Mouse (Mus musculus) adrenal gland, adult 8-10 months (tissue): ENCODE data around the gene Dmbx1. TPM values are rescaled to one million over a fixed set of nuclear protein-coding genes. Genes with fewer than 3 reads are reported as not detected.
A peak's percentile ranks its signal among the peaks of the same experiment; 100 is the strongest.

Source experiments
- DNase-seq: peaks from one replicate; pipeline ENCODE4 v3.0.0; 2022
- total RNA-seq, 4 experiments: library from RNA; stranded (reverse); gene quantifications; 2 replicates each; pipeline ENCODE4 v1.2.4; 2022

Dmbx1 gene
- total RNA-seq, result not detected

DNA sequence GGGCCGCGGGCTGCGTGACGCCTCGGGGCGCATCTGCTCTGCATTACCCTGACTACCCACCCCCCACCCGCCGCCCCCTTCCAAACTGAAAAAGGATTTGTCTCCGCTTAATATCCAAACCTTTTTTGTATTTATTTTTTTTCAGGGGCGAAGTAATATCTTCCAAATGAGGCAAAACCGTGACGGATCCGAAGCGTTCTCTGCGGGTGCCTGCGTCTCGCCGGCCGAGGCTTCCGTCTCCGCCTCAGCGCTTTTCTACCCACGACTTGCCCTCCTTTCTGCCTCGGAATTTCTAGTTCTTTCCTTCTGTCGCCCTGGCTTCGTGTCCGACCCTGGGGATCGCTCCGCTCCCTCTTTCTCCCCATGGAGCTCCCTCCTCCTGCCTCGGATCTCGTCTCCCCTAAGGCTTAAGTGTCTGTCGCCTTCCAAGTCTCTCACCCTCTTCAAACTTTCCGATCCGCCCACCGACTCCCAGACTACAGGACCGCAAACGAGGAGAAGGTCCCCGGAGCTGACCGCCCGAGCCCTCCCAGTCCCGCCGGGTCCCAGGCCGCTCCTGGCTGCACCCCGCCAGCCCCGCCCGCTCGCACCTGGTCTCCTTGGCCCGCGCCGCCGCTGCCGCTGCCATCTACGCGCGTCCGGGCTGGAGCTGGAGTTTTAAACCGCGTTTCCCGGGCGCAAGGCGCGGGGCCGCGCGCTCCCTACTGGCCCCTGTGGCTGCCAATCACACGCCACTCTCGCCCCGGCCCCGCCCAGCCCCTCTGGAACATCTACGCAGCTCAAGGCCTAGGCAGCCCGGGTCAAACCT lies at the start of gene Dmbx1:
TSS of gene Dmbx1 (minus strand) at position 632 of the 808 bp plus-strand sequence.
- DNase-seq, result no peak

GRCm38 (mm10) chr4:115989382-115989781 lies 49.7 kb upstream of the Dmbx1 start:
- no peak for DNase-seq

DNA sequence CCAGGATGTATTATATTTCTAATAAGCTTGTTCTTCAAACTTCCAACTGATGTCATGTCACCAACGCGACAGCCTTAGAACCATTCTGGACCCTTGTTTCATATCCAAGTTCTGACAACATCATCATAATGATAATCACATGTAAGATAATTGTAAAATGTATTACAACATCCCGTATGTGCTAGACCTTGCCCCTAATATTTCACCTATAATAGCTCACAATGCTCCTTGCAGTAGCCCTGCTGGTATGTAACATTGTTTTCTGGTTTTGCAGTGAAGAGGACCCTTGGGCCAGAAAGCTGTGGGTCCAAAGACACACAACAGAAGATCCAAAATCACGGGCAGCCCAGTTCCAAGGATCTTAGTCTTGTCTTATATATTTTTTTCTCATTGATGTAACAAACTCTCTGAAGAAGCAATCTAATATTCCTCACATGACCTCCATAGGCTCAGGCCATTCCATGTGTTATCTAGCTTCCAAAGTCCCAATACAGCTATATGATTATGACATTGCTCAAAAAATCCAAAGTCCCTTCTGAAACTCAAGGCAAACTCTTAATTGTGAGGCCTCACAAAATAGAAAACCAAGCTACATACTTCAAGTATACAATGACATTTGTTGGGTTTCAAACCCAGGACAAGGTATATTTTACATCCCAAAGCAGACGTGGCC lies 48.3 kb upstream of the Dmbx1 start:
- no peak for DNase-seq

GRCm38 (mm10) chr4:115987436-115987835 lies 47.7 kb upstream of the Dmbx1 start:
- no peak for DNase-seq

DNA sequence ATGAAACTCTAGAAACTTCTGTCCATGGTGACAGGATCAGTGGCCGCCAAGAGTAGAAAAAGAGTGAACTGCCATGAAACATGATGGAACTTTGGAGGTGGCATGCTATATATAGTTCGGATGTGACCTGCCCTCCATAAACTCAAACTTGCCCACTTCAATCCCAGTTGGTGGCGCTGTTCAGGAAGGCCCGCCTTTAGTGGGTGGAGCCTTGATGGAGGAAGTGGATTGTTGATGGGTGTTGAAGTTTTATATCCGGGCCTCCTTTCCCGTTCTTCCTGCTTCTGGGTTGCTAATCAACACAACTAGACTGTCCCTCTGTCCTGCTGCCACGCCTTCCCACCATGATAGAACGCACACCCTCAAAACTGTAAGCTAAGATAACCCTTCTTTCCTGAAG lies 45.2 kb upstream of the Dmbx1 start:
- DNase-seq, result no peak

DNA sequence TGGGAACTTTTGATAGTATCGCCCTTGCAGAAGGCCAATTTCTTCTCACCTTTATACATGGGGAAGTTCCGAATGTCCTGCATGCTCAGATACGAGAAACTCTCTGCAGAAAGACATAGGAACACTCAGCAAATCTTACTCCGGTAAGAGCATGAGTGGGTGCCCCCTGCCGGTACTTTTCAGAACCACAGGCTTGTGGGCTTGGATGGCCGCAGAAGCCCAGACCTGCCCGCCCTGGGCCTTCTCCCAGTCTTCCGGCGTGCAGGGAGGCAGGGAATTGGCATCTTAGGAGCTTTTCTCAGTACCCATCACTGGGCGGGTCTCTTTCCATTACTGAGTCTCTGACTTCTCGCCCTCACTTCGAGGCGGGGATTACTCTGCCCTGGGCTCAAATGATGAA lies 44.4 kb upstream of the Dmbx1 start:
- DNase-seq, result peak; percentile 49

GRCm38 (mm10) chr4:115980676-115981075 lies 41.0 kb upstream of the Dmbx1 start:
- DNase-seq, result no peak

- no peak for DNase-seq
Observed at GRCm38 (mm10) chr4:115979437-115979836, 39.7 kb upstream of the Dmbx1 start.

DNA sequence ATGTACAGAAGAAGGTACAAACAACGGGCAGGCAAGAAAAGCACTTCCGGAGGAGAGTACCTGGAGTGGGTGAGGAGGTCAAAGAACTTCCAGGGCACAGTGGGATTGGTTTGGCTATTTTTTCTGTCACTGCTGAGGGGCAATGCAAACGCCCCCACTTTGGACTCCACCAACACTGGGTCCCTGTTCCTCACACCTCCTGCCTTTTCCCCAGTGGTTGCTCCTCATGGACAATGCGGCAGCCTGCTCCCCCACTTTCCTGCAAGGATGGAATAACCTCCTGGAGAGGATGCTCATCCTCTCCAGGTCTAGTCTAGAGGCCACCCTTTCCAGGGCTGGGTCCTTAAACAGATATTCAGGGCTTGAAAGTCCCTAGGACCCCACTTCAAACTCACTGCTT lies 39.2 kb upstream of the Dmbx1 start:
- DNase-seq, result no peak

DNA sequence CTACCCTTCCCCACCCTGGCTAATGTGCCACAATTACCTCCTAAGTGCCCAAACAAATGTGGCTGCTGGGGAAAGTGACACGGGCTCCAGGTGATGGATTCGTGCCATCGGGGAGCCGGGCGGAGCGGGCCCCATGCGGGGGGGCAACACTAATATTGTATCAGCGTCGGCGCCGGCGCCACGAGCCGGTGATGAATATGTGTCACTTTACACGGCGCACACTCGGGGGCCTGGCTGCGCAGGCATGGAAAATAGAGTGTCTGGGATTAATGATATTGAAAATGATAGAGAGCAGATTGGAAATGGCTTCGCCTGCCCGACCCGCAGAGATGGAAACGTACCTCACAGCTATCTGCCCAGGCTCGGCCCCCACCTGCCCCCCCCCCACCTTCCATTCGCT lies 32.8 kb upstream of the Dmbx1 start:
- DNase-seq, result no peak

DNA sequence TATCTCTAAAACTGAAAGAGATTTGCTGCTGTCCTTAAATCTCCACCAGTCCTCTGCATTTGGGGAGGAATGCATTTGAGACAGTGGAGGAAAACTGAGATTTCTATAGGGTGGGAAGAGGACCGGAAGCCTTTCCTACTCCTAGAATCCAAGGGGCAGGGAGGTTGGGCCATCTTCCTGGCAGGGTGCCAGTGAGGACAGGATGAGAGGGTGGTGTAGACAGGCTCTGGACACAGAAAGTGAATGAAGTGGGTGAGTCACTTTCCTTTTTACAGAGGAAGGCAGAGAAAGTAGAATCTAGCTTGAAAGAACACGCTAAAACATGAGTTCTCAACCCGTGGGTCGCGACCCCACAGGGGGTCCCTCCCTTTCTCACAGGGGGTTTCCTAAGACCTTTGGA lies 24.7 kb upstream of the Dmbx1 start:
- no peak for DNase-seq

DNA sequence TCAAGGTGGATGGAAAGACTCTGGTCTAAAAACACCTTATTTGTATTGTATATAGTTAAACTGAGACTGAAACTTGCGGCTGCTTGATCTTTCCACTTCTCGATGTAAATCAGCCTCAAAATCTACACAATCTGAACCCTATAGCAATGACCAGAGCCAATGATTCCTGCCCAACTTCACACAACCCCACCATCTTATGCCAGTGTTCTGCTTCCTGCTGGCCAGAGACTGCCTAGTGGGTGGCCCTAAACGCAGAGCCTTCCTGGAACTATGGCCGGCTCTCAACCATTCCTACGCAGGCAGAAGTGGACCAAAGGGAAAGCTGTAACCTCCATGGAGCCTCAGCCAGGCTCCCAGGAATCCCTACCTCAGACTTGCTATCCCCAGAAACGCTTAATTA lies 24.0 kb upstream of the Dmbx1 start:
- DNase-seq, result no peak

DNA sequence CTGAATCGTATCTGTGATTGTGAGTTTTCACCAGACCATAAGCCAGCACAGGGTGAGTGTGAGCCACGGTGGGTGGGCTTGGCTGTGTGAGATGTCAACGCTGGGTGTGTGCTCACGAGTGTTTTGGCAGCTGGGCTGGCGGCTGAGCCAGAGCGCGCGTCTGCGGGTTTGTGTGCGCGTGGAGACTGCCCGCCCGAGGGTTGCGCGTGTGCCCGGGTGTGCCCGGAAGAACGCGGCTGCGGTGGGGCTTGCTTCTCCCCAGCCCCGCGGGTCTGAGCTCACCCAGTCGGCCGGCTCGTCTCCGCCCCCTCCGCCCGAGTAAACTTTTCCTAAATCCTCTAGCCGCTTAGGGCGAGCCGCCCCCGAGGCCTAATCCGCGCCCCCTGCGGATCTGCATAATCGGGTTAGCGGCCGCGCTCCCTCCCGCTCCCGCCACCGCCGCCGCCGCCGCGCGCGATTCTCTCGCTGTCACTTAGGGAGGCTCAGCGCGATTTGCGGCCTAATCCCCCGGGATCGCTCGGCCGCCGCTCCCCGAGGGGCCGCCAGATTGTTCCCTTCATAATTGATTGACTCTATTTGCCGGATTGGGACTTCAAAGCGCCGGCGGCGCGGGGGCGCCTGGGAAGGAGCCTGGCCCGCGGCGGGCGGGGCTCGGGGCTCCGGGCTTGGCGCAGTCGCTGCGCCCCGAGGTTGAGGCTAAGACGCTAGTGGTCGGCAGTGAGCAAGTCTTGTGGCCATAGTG lies 23.1 kb upstream of the Dmbx1 start:
- no peak for DNase-seq

DNA sequence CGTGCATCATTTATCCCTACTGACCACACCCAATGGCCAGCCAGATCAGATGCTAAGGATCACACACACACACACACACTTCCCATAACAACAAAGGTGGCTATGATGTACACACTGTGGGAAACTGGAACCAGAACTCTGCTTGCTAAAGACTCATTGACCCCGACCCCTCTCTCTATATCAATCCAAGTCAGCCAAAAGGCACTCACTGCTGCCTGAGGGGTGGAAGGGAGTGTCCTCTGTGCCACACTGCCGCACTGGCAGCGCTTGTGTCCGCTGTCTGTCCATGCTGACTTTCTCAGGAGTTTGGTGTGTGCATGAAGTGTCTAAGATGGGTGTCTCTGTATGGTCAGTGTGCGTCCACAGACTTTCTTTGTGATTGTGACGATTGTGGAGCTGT lies 22.3 kb upstream of the Dmbx1 start:
- no peak for DNase-seq

DNA sequence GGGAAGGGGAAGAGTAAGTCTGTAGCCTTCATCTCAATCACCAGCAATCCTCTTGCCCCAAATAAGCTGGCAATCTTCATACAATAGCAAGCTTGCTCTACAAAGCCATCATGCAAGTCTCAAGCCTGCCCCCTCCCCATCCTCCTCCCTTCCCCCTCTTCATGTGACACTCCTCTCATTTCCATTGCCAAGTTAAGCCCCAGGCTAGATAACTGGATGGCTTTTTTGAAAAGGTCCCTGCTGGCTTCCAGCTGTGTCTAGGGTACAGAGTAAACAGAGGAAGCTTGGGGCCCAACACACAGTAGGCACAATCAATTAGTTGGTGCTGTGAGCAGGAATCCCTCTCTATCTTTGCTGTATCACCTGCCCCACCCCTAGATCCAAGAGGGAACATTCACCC lies 19.8 kb upstream of the Dmbx1 start:
- DNase-seq, result no peak

DNA sequence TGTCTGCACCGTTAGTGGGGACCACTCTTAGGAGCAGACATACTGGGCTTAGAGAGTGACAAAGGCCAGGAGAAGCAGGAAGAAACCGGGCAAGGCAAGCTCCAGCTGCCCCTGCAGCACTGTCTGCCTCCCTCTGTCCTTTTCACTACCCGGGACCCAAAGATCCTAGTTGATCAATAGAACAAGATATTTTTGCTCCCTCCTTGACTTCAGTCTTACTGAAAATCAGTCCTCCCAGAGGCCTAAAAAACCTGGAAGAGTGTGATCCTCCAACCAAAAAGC lies 15.7 kb upstream of the Dmbx1 start:
- DNase-seq, result no peak

GRCm38 (mm10) chr4:115954656-115955493 lies 15.1 kb upstream of the Dmbx1 start:
- no peak for DNase-seq

DNA sequence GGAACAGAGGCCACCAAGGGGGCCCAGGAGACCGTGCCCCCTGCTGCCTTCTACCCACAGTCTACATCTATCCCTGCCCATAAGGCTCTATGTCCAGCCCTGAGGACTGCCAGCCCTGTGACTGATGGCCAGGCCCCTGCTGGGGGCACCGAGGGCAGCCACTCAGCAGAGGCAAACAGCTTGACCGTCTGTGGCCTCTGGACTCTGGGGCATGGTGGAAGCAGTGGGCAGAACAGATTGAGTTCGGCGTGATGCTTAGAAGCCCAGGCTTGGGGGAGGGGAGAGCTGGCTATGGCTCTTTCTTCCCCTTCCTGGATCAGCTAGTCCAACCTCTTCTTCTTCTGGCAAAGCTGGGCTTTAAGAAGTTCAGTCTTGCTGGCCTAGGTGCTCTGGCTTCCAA lies 13.8 kb upstream of the Dmbx1 start:
- no peak for DNase-seq

DNA sequence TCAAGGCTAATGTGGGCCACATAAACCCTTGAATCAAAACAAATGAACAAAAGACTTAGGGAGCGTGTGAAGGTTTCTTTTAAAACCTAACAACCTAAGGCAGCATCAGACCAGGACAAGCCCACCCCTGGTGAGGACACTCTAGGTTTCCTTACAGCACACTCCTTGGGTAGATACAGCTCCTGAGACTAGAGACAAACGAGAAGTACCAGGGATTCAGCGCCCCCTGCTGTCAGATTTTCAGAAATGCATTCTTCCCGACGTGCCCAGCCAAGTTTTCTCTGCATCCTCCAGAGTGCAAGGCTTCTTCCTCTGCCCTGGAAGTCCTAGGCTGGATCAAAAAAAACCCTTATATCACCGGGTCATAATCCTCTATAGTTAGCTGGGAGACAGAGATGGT lies 13.0 kb upstream of the Dmbx1 start:
- DNase-seq, result peak; percentile 19

GRCm38 (mm10) chr4:115943669-115944314 lies 4.1 kb upstream of the Dmbx1 start:
- DNase-seq, result no peak

DNA sequence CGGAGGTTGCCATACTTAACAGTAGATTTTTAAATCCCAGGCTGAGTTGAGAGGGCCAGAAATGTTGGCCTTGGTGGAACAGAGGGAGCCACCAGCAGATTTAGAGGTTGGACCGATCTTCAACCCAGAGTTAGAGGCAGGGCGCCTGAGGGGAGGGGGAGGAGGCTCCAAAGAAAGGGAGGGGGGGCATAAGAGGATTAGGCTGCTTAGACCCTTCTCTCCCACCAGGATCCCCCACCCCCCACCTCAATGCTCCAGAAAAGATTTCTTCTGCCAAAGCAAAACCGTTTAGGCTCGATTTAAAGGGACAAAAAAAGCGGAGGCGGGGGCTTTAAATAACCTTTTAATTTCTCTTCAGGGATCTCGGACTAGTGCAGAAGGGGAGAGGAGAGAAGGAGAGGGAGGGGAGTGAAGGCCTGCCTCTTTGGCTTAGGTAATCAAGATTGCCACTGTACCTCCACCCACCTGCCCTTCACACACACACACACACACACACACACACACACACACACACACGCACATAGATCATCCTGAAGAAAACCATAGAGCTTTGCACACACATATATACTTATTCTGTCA lies 1.6 kb upstream of the Dmbx1 start:
- DNase-seq, result no peak

DNA sequence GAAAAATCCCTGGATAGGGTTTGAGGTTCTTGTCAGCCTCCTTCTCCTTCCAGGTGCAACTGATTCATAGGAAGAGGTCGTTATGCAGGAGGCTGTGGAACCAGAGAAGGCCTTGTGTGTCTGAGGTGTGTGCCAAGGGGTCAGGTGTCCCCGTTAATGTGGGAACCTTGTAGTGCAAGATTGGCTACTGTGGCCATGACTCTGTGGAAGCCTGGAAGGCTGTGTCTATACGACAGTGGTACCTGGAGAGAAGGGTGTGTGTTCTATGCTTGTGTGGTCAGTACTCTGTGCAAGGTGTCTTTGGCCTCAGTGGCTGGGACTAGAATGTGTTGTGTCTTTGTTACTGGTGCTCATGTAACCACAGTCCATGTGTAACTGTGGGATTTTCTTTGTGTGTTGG lies 955 bp upstream of the Dmbx1 start:
- no peak for DNase-seq
